Mouse (Mus musculus) CH12.LX (cell line): ENCODE data around the gene Atxn10. TPM values are rescaled to one million over a fixed set of nuclear protein-coding genes. Genes with fewer than 3 reads are reported as not detected.

Source experiments
- DNase-seq: peaks from one replicate; pipeline ENCODE4 v3.0.0-alpha.2; 2013; ENCODE audit errors: extremely low read depth
- H3K27ac ChIP-seq: 2 replicates; pipeline ENCODE4 v1.5.1; 2012; ENCODE audit warnings: low read depth, mild to moderate bottlenecking, control low read depth, moderate library complexity; ENCODE audit not compliant: insufficient read depth
- H3K27me3 ChIP-seq: replicated peaks from 2 replicates; pipeline ENCODE3; 2012; ENCODE audit warnings: inconsistent platforms
- H3K36me3 ChIP-seq, 2 experiments: replicated peaks in 1 of 2; 2 replicates each; pipeline versions ENCODE3 to v1.6.1; 2012; ENCODE audit warnings: inconsistent platforms in 1 of 2, low read length in 1 of 2, mild to moderate bottlenecking in 1 of 2, mixed read lengths in 1 of 2, moderate library complexity in 1 of 2; ENCODE audit not compliant: control insufficient read depth in 1 of 2, insufficient read depth in 1 of 2
- H3K4me1 ChIP-seq, 2 experiments: 2 replicates each; pipeline ENCODE4 v1.6.1; 2012; ENCODE audit warnings: inconsistent platforms in 1 of 2, moderate library complexity in 1 of 2; ENCODE audit not compliant: insufficient read depth in 2 of 2, control insufficient read depth in 1 of 2
- H3K4me2 ChIP-seq: 2 replicates; pipeline ENCODE4 v1.6.1; 2012; ENCODE audit warnings: low read depth, mild to moderate bottlenecking, control low read depth; ENCODE audit not compliant: poor library complexity, insufficient read depth, severe bottlenecking
- H3K4me3 ChIP-seq, 3 experiments: fragments of 150-350 bp in 1 of 3; sonication (generic) in 1 of 3; replicated peaks in 1 of 3; 2 replicates each; pipeline versions ENCODE3 to v1.5.1; 2011 to 2012; ENCODE audit warnings: low read depth in 2 of 3, low read length in 2 of 3, mild to moderate bottlenecking in 2 of 3, moderate library complexity in 2 of 3, control low read depth in 1 of 3, improper control_type of control experiment in 1 of 3, inconsistent platforms in 1 of 3, mixed read lengths in 1 of 3; ENCODE audit not compliant: poor library complexity in 1 of 3
- H3K79me2 ChIP-seq: replicated peaks from 2 replicates; pipeline ENCODE4 v1.6.1; 2012; ENCODE audit warnings: mild to moderate bottlenecking, moderate library complexity; ENCODE audit not compliant: control insufficient read depth, poor library complexity, insufficient read depth, severe bottlenecking; ENCODE audit errors: extremely low read depth
- H3K9ac ChIP-seq: 2 replicates; pipeline ENCODE4 v1.6.1; 2012; ENCODE audit warnings: low read depth, mild to moderate bottlenecking, control low read depth, moderate library complexity; ENCODE audit not compliant: insufficient read depth
- H3K9me3 ChIP-seq: replicated peaks from 2 replicates; pipeline ENCODE3; 2012; ENCODE audit warnings: low read length, inconsistent platforms, mixed read lengths
- BHLHE40 ChIP-seq: IDR thresholded peaks from 2 replicates; pipeline ENCODE4 v1.6.1; 2011; ENCODE audit warnings: mild to moderate bottlenecking, low read depth, low read length, improper control_type of control experiment
- CHD1 ChIP-seq: IDR thresholded peaks from 2 replicates; pipeline ENCODE4 v1.6.1; 2012; ENCODE audit warnings: low read depth, low read length, improper control_type of control experiment, inconsistent platforms
- CHD2 ChIP-seq: IDR thresholded peaks from 2 replicates; pipeline ENCODE4 v1.6.1; 2011; ENCODE audit warnings: low read length, improper control_type of control experiment
- CTCF ChIP-seq, 2 experiments: IDR thresholded peaks in 1 of 2; conservative IDR thresholded peaks in 1 of 2; 2 replicates each; pipeline ENCODE4 v1.5.1; 2011 to 2012; ENCODE audit warnings: low read depth in 2 of 2, low read length in 2 of 2, improper control_type of control experiment in 1 of 2, inconsistent platforms in 1 of 2, mild to moderate bottlenecking in 1 of 2, moderate library complexity in 1 of 2
- E2F4 ChIP-seq: IDR thresholded peaks from 2 replicates; pipeline ENCODE4 v1.6.1; 2011; ENCODE audit warnings: low read depth, low read length, improper control_type of control experiment; ENCODE audit not compliant: insufficient replicate concordance
- ELF1 ChIP-seq: IDR thresholded peaks from 2 replicates; pipeline ENCODE4 v1.6.1; 2014; ENCODE audit warnings: low read depth, mild to moderate bottlenecking, inconsistent platforms, low read length, improper control_type of control experiment
- EP300 ChIP-seq: IDR thresholded peaks from 2 replicates; pipeline ENCODE4 v1.6.1; 2011; ENCODE audit warnings: low read length, improper control_type of control experiment
- HCFC1 ChIP-seq: IDR thresholded peaks from 2 replicates; pipeline ENCODE4 v1.6.1; 2012; ENCODE audit warnings: low read depth, mild to moderate bottlenecking, inconsistent platforms, low read length, improper control_type of control experiment
- JUN ChIP-seq: IDR thresholded peaks from 2 replicates; pipeline ENCODE4 v1.6.1; 2011; ENCODE audit warnings: low read depth, mild to moderate bottlenecking, low read length, improper control_type of control experiment, moderate library complexity; ENCODE audit not compliant: insufficient read depth
- JUND ChIP-seq: conservative IDR thresholded peaks from 2 replicates; pipeline ENCODE4 v1.6.1; 2011; ENCODE audit warnings: low read depth, low read length, improper control_type of control experiment
- MAX ChIP-seq: IDR thresholded peaks from 2 replicates; pipeline ENCODE4 v1.6.1; 2011; ENCODE audit warnings: low read length, improper control_type of control experiment
- MXI1 ChIP-seq: IDR thresholded peaks from 2 replicates; pipeline ENCODE4 v1.6.1; 2011; ENCODE audit warnings: mild to moderate bottlenecking, low read depth, low read length, improper control_type of control experiment
- MYC ChIP-seq: IDR thresholded peaks from 2 replicates; pipeline ENCODE4 v1.6.1; 2011; ENCODE audit warnings: low read depth, mild to moderate bottlenecking, improper control_type of control experiment, low read length
- NRF1 ChIP-seq: IDR thresholded peaks from 2 replicates; pipeline ENCODE4 v1.6.1; 2014; ENCODE audit warnings: low read depth, mild to moderate bottlenecking, inconsistent platforms, low read length, improper control_type of control experiment, moderate library complexity
- POLR2AphosphoS2 ChIP-seq: IDR thresholded peaks from 2 replicates; pipeline ENCODE4 v1.6.1; 2011; ENCODE audit warnings: low read depth, low read length, improper control_type of control experiment
- RAD21 ChIP-seq: IDR thresholded peaks from 2 replicates; pipeline ENCODE4 v1.6.1; 2011; ENCODE audit warnings: low read depth, mild to moderate bottlenecking, low read length, improper control_type of control experiment, moderate library complexity
- SIN3A ChIP-seq: IDR thresholded peaks from 2 replicates; pipeline ENCODE4 v1.6.1; 2012; ENCODE audit warnings: low read length, improper control_type of control experiment, inconsistent platforms
- SMC3 ChIP-seq: IDR thresholded peaks from 2 replicates; pipeline ENCODE4 v1.6.1; 2011; ENCODE audit warnings: low read depth, low read length, improper control_type of control experiment
- TBP ChIP-seq: conservative IDR thresholded peaks from 2 replicates; pipeline ENCODE4 v1.6.1; 2011; ENCODE audit warnings: low read depth, low read length, improper control_type of control experiment
- TCF12 ChIP-seq: IDR thresholded peaks from 2 replicates; pipeline ENCODE4 v1.6.1; 2014; ENCODE audit warnings: low read depth, mild to moderate bottlenecking, inconsistent platforms, low read length, improper control_type of control experiment
- ZC3H11A ChIP-seq: IDR thresholded peaks from 2 replicates; pipeline ENCODE4 v1.6.1; 2012; ENCODE audit warnings: low read depth, mild to moderate bottlenecking, inconsistent platforms, low read length, improper control_type of control experiment
- ZKSCAN1 ChIP-seq: IDR thresholded peaks from 2 replicates; pipeline ENCODE4 v1.6.1; 2012; ENCODE audit warnings: low read depth, inconsistent platforms, low read length, improper control_type of control experiment, borderline replicate concordance
- ZNF384 ChIP-seq: IDR thresholded peaks from 2 replicates; pipeline ENCODE4 v1.6.1; 2012; ENCODE audit warnings: low read depth, low read length, improper control_type of control experiment, inconsistent platforms
- dilution Hi-C: fragments of 300-500 bp; cut with MboI; formaldehyde crosslinking; loops from 2 replicates; pipeline ENCODE4 v1.14.3; 2020; ENCODE audit warnings: low sequenced_read_pairs; ENCODE audit not compliant: extremely low pct_unique_long_range_greater_than_20kb, extremely low pct_ligation_motif_present
- in situ Hi-C: fragments of 300-500 bp; cut with MboI; formaldehyde crosslinking; loops from 3 replicates; pipeline ENCODE4 v1.14.3; 2019; ENCODE audit warnings: low sequenced_read_pairs, low pct_ligation_motif_present, low pct_unique_long_range_greater_than_20kb, mixed read lengths
- polyA plus RNA-seq: library from polyadenylated mRNA; unstranded; fragments of >175 nt; gene quantifications from 2 replicates; pipeline ENCODE4 v1.2.1, GENCODE M21; 2012; ENCODE audit warnings: low read depth; ENCODE audit not compliant: insufficient read length
- total RNA-seq, 2 experiments: library from RNA; depleted of rRNA; stranded (reverse); fragments of 300-350 nt in 1 of 2; fragments of >200 nt in 1 of 2; gene quantifications; 2 replicates each; pipeline ENCODE4 v1.2.3; 2012 to 2014

Gene Atxn10
- total and polyA plus RNA-seq, 3 experiments: 81.7 to 151 (median 101) TPM

GRCm38 (mm10) chr15:85389915-85390314 lies 53.9 kb downstream of the Atxn10 start:
- no peaks in the 10 kb centered on the region for H3K79me2 ChIP-seq
- H3K9ac ChIP-seq: no peak overlapping the region
- no peak overlapping the region for H3K4me2 ChIP-seq
- H3K4me3 ChIP-seq: no peak overlapping the region
- in situ Hi-C loops (no loop called here), dilution Hi-C loops (no loop called here)
- H3K9me3 ChIP-seq: no peaks in the 10 kb centered on the region
- H3K27ac ChIP-seq: no peak overlapping the region
- H3K36me3 ChIP-seq: peaks cover 35 to 83% of the 10 kb centered on the region in 2 experiments
- H3K27me3 ChIP-seq: no peaks in the 10 kb centered on the region
- H3K4me1 ChIP-seq: peaks cover 3 to 9% of the 10 kb centered on the region in 2 experiments; a peak in 2 of 4 replicates
- TF ChIP-seq HCFC1 (no peak), POLR2AphosphoS2 (no peak), JUND (no peak), EP300 (no peak), NRF1 (no peak), E2F4 (no peak), MXI1 (no peak), SMC3 (no peak), MAX (no peak), RAD21 (no peak), ZC3H11A (no peak), TBP (no peak), JUN (no peak)
- DNase-seq: no peak

- H3K79me2 ChIP-seq: no peaks in the 10 kb centered on the region
- in situ Hi-C loops: no loop called here
- no peak overlapping the region for H3K27ac ChIP-seq
- no peak overlapping the region for H3K9ac ChIP-seq
- no peak for TF ChIP-seq CHD1
- TF ChIP-seq POLR2AphosphoS2: no peak
- TF ChIP-seq SMC3: no peak
- no peak for TF ChIP-seq ZNF384
- no peak for TF ChIP-seq JUND
- no peak overlapping the region for H3K4me2 ChIP-seq
- H3K36me3 ChIP-seq: peaks cover 26 to 81% of the 10 kb centered on the region in 2 experiments
- H3K4me1 ChIP-seq: no peaks in the 10 kb centered on the region
- no peaks in the 10 kb centered on the region for H3K9me3 ChIP-seq
- no peak for DNase-seq
- dilution Hi-C loops: no loop called here
- no peaks in the 10 kb centered on the region for H3K27me3 ChIP-seq
- no peak overlapping the region for H3K4me3 ChIP-seq
Observed at GRCm38 (mm10) chr15:85395360-85395759, 59.3 kb downstream of the Atxn10 start.

GRCm38 (mm10) chr15:85401926-85402325 lies 65.9 kb downstream of the Atxn10 start:
- no peaks in the 10 kb centered on the region for H3K9me3 ChIP-seq
- no peaks in the 10 kb centered on the region for H3K79me2 ChIP-seq
- H3K27me3 ChIP-seq: no peaks in the 10 kb centered on the region
- H3K4me1 ChIP-seq: peaks cover 0 to 12% of the 10 kb centered on the region in 2 experiments; a peak in 1 of 4 replicates
- H3K4me3 ChIP-seq: no peak overlapping the region
- H3K9ac ChIP-seq: no peak overlapping the region
- DNase-seq: no peak
- dilution Hi-C loops: no loop called here
- no peak overlapping the region for H3K4me2 ChIP-seq
- TF ChIP-seq BHLHE40 (no peak), MAX (no peak), ZKSCAN1 (no peak), CHD2 (no peak), SIN3A (no peak), NRF1 (no peak), RAD21 (no peak), EP300 (no peak), TCF12 (no peak), ELF1 (no peak), CTCF (conservative IDR thresholded peaks at IDR 0.05 in 1 of 2, IDR thresholded peaks at IDR 0.05 in 1 of 2; ENCODE audit: low read depth in 2 of 2, low read length in 2 of 2) (no peak), MYC (no peak)
- in situ Hi-C loops: no loop called here
- no peak overlapping the region for H3K27ac ChIP-seq
- peaks cover 13 to 77% of the 10 kb centered on the region in 2 experiments for H3K36me3 ChIP-seq
